Mouse (Mus musculus) ES-Bruce4 (cell line): ENCODE measurements around the gene Mboat2. TPM values are rescaled to one million over a fixed set of nuclear protein-coding genes. Genes with fewer than 3 reads are reported as not detected.
A peak's percentile ranks its signal among the peaks of the same experiment; 100 is the strongest.

Source experiments
- H3K27ac ChIP-seq: 2 replicates; pipeline ENCODE4 v1.5.1; 2012; ENCODE audit warnings: low read length, inconsistent platforms; ENCODE audit not compliant: insufficient read depth
- H3K27me3 ChIP-seq: 2 replicates; pipeline ENCODE4 v1.6.1; 2012; ENCODE audit warnings: mild to moderate bottlenecking, low read length, inconsistent platforms; ENCODE audit not compliant: control insufficient read depth, poor library complexity, insufficient read depth, severe bottlenecking
- H3K36me3 ChIP-seq: 2 replicates; pipeline ENCODE4 v1.6.1; 2012; ENCODE audit warnings: inconsistent platforms, mild to moderate bottlenecking, low read length, moderate library complexity; ENCODE audit not compliant: control insufficient read depth, poor library complexity, insufficient read depth, severe bottlenecking
- H3K4me1 ChIP-seq: one replicate; pipeline ENCODE4 v1.8.1; 2011; ENCODE audit warnings: low read length; ENCODE audit not compliant: control insufficient read depth, insufficient read depth
- H3K4me3 ChIP-seq: 2 replicates; pipeline ENCODE4 v1.5.1; 2011; ENCODE audit warnings: low read depth, mild to moderate bottlenecking, low read length
- H3K9ac ChIP-seq: 2 replicates; pipeline ENCODE4 v1.6.1; 2012; ENCODE audit warnings: low read depth, mild to moderate bottlenecking, inconsistent platforms; ENCODE audit not compliant: poor library complexity, severe bottlenecking
- H3K9me3 ChIP-seq: replicated peaks from 2 replicates; pipeline ENCODE4 v1.6.1; 2012; ENCODE audit warnings: mild to moderate bottlenecking, low read length, inconsistent platforms; ENCODE audit not compliant: control insufficient read depth, poor library complexity, insufficient read depth, severe bottlenecking
- CTCF ChIP-seq: IDR thresholded peaks from one replicate; pipeline ENCODE4 v1.8.1; 2011; ENCODE audit warnings: low read depth, low read length
- EP300 ChIP-seq: IDR thresholded peaks from 2 replicates; pipeline ENCODE4 v1.6.1; 2011; ENCODE audit warnings: low read depth, low read length; ENCODE audit not compliant: insufficient read depth
- POLR2A ChIP-seq: IDR thresholded peaks from one replicate; pipeline ENCODE4 v1.8.1; 2011; ENCODE audit warnings: low read length; ENCODE audit not compliant: insufficient read depth
- polyA plus RNA-seq: library from polyadenylated mRNA; stranded (reverse); fragments of >200 nt; gene quantifications from 2 replicates; pipeline ENCODE4 v1.2.4, GENCODE M21; 2011; ENCODE audit warnings: low read depth; ENCODE audit not compliant: missing spikeins, insufficient read depth, insufficient read length

Mboat2 gene
- polyA plus RNA-seq, 1 experiment: 20.1 TPM

- H3K4me1 ChIP-seq: peaks cover 3% of the 10 kb centered on the region
- no peak for TF ChIP-seq CTCF
- no peak for TF ChIP-seq POLR2A
- no peaks in the 10 kb centered on the region for H3K27me3 ChIP-seq
- H3K36me3 ChIP-seq: no peaks in the 10 kb centered on the region
- peak overlapping the region; percentile 85 for H3K9ac ChIP-seq
- no peaks in the 10 kb centered on the region for H3K9me3 ChIP-seq
- H3K4me3 ChIP-seq: peak overlapping the region; percentile 94
- H3K27ac ChIP-seq: no peak overlapping the region
These were observed 1.8 kb downstream of the Mboat2 start for GRCm38 (mm10) chr12:24832438-24832837.

- Histone ChIP-seq H3K9ac (no peak overlapping the region), H3K9me3 (no peaks in the 10 kb centered on the region), H3K36me3 (no peaks in the 10 kb centered on the region), H3K27ac (peak overlapping the region; percentile 20), H3K27me3 (no peaks in the 10 kb centered on the region), H3K4me3 (no peak overlapping the region), H3K4me1 (peaks cover 6% of the 10 kb centered on the region)
- TF ChIP-seq EP300: 0 out of 2 replicates have a peak, but pooled peaks have one; percentile 17
- TF ChIP-seq CTCF: no peak
These were observed 7.3 kb downstream of the Mboat2 start for GRCm38 (mm10) chr12:24837947-24838346.

GRCm38 (mm10) chr12:24841115-24841879, 10.6 kb downstream of the Mboat2 start:
- no peaks in the 10 kb centered on the region for H3K9me3 ChIP-seq
- no peaks in the 10 kb centered on the region for H3K27me3 ChIP-seq
- no peaks in the 10 kb centered on the region for H3K36me3 ChIP-seq
- no peak overlapping the region for H3K27ac ChIP-seq
- H3K4me3 ChIP-seq: no peak overlapping the region
- peaks cover 9% of the 10 kb centered on the region for H3K4me1 ChIP-seq
- TF ChIP-seq CTCF (no peak), EP300 (no peak), POLR2A (no peak)
- H3K9ac ChIP-seq: no peak overlapping the region

DNA sequence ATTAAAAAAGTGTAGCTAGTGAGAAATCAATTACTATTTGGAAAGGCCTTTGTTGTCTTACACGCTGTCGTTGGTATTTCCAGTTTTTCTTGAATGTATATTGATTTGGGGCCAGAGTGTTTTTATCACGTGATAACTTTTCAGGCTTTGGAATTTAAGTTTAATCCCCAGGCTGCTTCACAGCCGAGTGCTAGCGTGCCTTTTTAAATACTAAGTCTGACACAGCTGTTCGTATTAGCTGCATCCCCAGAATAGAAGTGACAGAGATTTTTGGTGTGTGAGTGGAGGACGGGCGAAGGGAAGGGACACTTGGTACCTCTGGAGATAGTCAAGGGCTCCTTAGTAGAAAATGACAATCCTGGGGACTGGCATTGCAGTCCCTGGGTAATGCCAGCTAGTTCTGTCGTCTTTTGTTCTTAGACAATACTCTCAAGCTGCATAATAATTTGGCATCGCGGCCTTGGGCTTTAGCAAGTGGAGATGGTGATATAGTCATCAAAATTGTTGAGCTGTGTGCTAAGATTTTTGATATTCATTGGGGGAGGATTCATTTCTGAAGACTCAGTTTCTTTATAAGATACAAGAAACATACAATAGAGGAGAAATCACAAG, 11.7 kb downstream of the Mboat2 start:
- peaks cover 6% of the 10 kb centered on the region for H3K4me1 ChIP-seq
- no peak for TF ChIP-seq POLR2A
- TF ChIP-seq EP300: no peak

DNA sequence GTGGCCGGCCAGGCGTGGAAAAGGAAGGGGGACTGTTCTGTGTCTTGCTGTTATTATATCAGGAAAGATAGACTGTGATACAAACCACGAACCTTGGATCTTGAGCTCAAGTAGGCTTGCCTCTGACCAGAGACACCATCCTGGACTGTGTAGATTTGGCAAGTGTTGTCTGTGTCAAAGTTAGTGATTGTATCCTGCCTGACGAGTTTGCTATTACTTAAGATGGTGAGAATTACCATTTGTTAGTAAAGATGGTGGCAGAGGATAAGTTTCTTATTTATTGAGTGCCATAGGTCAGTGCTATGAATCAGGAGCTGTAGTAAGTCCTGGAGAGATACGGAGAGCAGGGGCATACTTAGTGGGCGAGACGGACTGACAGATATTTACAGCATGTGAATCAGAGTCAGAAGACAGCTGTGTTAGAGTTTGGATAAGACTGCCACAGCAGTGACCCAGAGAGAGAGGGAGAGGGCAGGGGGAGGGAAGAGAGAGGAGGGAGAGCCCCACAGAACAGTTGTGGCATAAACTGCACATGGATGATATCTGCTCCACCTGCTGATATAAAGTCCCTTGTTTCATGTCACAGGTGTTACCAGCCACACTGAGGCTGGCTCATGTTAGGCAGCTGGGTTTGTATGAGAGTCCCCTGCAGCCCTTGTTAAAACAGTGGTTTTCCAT, 12.9 kb downstream of the Mboat2 start:
- H3K27me3 ChIP-seq: no peaks in the 10 kb centered on the region
- no peak overlapping the region for H3K4me3 ChIP-seq
- H3K4me1 ChIP-seq: peaks cover 3% of the 10 kb centered on the region
- H3K27ac ChIP-seq: no peak overlapping the region
- H3K9ac ChIP-seq: no peak overlapping the region
- TF ChIP-seq POLR2A (no peak), CTCF (no peak), EP300 (no peak)
- no peaks in the 10 kb centered on the region for H3K9me3 ChIP-seq
- no peaks in the 10 kb centered on the region for H3K36me3 ChIP-seq

More for the DNA sequence above, 11.7 kb downstream of the Mboat2 start:
- no peak overlapping the region for H3K27ac ChIP-seq
- H3K36me3 ChIP-seq: no peaks in the 10 kb centered on the region
- no peaks in the 10 kb centered on the region for H3K9me3 ChIP-seq
- H3K9ac ChIP-seq: no peak overlapping the region
- no peaks in the 10 kb centered on the region for H3K27me3 ChIP-seq
- H3K4me3 ChIP-seq: no peak overlapping the region

DNA sequence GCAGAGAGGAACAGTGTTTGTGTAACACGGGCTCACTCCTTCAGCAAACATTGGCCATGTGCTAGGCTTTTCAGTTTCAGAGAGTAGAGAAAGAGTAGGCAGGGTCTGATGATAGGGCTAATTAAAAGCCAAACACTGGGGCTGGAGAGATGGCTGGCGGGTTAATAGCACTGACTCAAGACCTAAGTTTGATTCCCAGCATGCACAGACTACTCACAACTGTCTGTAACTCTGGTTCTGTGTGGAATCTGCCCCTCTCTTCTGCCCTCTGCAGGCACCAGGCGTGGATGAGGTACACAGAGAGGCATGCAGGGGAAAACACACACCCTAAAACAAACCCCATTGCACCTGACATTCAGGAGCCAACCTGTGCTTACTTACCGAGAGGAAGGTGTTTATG, 14.7 kb downstream of the Mboat2 start:
- Histone ChIP-seq H3K4me3 (no peak overlapping the region), H3K9me3 (no peaks in the 10 kb centered on the region), H3K36me3 (no peaks in the 10 kb centered on the region), H3K9ac (no peak overlapping the region), H3K4me1 (peaks cover 3% of the 10 kb centered on the region), H3K27me3 (no peaks in the 10 kb centered on the region), H3K27ac (no peak overlapping the region)
- TF ChIP-seq CTCF (peak; percentile 25), POLR2A (no peak), EP300 (no peak)
